Mouse (Mus musculus): ENCODE measurements around the gene Wdr37. TPM values are rescaled to one million over a fixed set of nuclear protein-coding genes. Genes with fewer than 3 reads are reported as not detected.
"Not testable (repeated sequence)": the region's sequence is repeated elsewhere in the genome, so short reads cannot be mapped to it uniquely, and the experiment has no call there.

Wdr37 gene
- 11.3 and 18.5 TPM in 2 replicates for polyA plus RNA-seq (2012; rRNA removed)

DNA sequence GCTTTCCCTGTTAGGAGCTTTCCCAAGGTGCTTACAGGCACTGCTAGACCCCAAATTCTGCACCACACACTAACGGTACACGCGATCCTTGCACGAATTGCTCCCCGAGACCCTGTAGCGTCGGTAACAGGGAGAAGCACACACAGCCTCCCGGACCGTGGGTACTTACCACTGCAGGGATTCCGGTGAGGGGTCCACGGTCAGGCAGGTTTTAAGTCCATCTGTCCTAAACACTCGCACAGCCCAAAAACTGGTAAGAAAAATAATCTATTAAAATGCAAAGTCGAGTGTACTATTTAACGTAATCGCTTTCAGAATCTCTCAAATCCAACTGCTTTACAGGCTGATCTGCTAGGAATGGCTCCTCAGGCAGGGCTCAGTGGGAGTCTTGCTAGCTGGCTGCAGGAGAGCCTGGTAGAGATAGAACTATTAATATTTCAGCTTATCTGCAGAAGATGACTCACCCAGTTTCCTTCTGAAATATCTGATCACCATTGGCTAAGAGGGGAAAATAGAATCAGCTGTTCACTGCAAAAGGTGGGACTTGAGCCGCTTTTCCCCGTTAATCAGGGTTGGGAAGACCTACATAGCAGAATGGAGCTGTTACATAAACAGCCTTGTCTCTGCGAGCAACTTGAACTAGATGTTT is at the start of gene Wdr37:
Wdr37 (minus strand) TSS at position 596 of the 649 bp plus-strand sequence.
- Histone ChIP-seq H3K36me3 (ENCODE audit: control insufficient read depth, insufficient read depth, low read length) (no peaks in the 10 kb centered on the region; the same call in 1 of the 2 replicates), H3K4me3 (ENCODE audit: extremely low read depth, insufficient read depth, insufficient read length) (peak within 1 kb of the TSS; percentile 74), H3K27me3 (ENCODE audit: control insufficient read depth, insufficient read depth, low read length) (no peaks in the 10 kb centered on the region), H3K27ac (ENCODE audit: insufficient read depth, low read length) (peak within 1 kb of the TSS; percentile 86), H3K4me1 (ENCODE audit: control insufficient read depth, insufficient read depth, insufficient read length) (no peaks in the 10 kb centered on the region; the same call in 1 of the 2 replicates)
- TF ChIP-seq CTCF (IDR thresholded peaks at IDR 0.05; ENCODE audit: extremely low read depth, insufficient read depth, insufficient read length, insufficient replicate concordance) (no peak), POLR2A (IDR thresholded peaks at IDR 0.05; ENCODE audit: low read depth, low read length) (no peak)
- whole genome bisulfite sequencing: 4% methylated on average over 18 of the region's 18 CpGs
- DNase-seq (ENCODE audit: low read depth in 1 of 2, low spot score in 2 of 2): no peak

DNA sequence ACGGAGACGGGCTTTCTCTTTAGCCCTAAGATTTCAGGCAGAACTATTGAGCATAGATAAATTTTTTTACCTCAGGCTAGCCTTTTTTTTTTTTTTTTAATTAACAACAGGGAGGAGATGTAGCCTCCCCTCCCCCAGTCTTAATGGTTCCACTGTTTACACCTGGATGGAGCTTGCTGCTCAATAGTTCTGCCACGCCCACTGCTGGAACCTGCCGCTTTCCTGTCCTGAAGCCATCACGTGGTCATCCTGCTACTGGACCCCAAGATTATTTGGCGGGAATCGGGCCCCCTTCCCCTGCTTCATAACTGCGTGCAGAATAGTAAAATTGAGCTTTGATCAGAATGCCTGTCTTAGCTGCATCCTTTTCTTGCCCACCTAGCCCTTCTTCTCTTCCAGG is 42.2 kb upstream of the Wdr37 start:
- not testable (repeated sequence) for H3K27me3 ChIP-seq (ENCODE audit: control insufficient read depth, insufficient read depth, low read length); H3K36me3 ChIP-seq (ENCODE audit: control insufficient read depth, insufficient read depth, low read length); H3K27ac ChIP-seq (ENCODE audit: insufficient read depth, low read length); H3K4me1 ChIP-seq (ENCODE audit: control insufficient read depth, insufficient read depth, insufficient read length); H3K4me3 ChIP-seq (ENCODE audit: extremely low read depth, insufficient read depth, insufficient read length); DNase-seq (ENCODE audit: low read depth in 1 of 2, low spot score in 2 of 2)
- 88% methylated on average over 8 of the region's 8 CpGs for WGBS

- not testable (repeated sequence) for DNase-seq (ENCODE audit: low read depth in 1 of 2, low spot score in 2 of 2); H3K4me3 ChIP-seq (ENCODE audit: extremely low read depth, insufficient read depth, insufficient read length); H3K4me1 ChIP-seq (ENCODE audit: control insufficient read depth, insufficient read depth, insufficient read length); H3K27ac ChIP-seq (ENCODE audit: insufficient read depth, low read length); H3K36me3 ChIP-seq (ENCODE audit: control insufficient read depth, insufficient read depth, low read length); H3K27me3 ChIP-seq (ENCODE audit: control insufficient read depth, insufficient read depth, low read length)
- 89% methylated on average over 2 of the region's 2 CpGs for WGBS
Measured at GRCm38 (mm10) chr13:8905986-8906385, 34.3 kb upstream of the Wdr37 start.

GRCm38 (mm10) chr13:8888603-8889002 is 16.9 kb upstream of the Wdr37 start:
- peaks cover 2% of the 10 kb centered on the region for H3K36me3 ChIP-seq (ENCODE audit: control insufficient read depth, insufficient read depth, low read length)
- no peak overlapping the region for H3K4me3 ChIP-seq (ENCODE audit: extremely low read depth, insufficient read depth, insufficient read length)
- H3K27ac ChIP-seq (ENCODE audit: insufficient read depth, low read length): no peak overlapping the region
- DNase-seq (ENCODE audit: low read depth in 1 of 2, low spot score in 2 of 2): peak; percentile 14 to 29
- H3K27me3 ChIP-seq (ENCODE audit: control insufficient read depth, insufficient read depth, low read length): no peaks in the 10 kb centered on the region
- TF ChIP-seq CTCF (IDR thresholded peaks at IDR 0.05; ENCODE audit: extremely low read depth, insufficient read depth, insufficient read length, insufficient replicate concordance) (no peak), POLR2A (IDR thresholded peaks at IDR 0.05; ENCODE audit: low read depth, low read length) (no peak)
- H3K4me1 ChIP-seq (ENCODE audit: control insufficient read depth, insufficient read depth, insufficient read length): no peaks in the 10 kb centered on the region
- WGBS: 98% methylated on average over 1 of the region's 1 CpGs

GRCm38 (mm10) chr13:8886185-8886560 is 14.5 kb upstream of the Wdr37 start:
- peak overlapping the region; percentile 96 for H3K4me3 ChIP-seq (ENCODE audit: extremely low read depth, insufficient read depth, insufficient read length)
- no peaks in the 10 kb centered on the region for H3K4me1 ChIP-seq (ENCODE audit: control insufficient read depth, insufficient read depth, insufficient read length)
- H3K36me3 ChIP-seq (ENCODE audit: control insufficient read depth, insufficient read depth, low read length): no peaks in the 10 kb centered on the region; the same call in 1 of the 2 replicates
- no peaks in the 10 kb centered on the region for H3K27me3 ChIP-seq (ENCODE audit: control insufficient read depth, insufficient read depth, low read length)
- TF ChIP-seq CTCF (IDR thresholded peaks at IDR 0.05; ENCODE audit: extremely low read depth, insufficient read depth, insufficient read length, insufficient replicate concordance): no peak
- peak overlapping the region; percentile 69 for H3K27ac ChIP-seq (ENCODE audit: insufficient read depth, low read length)
- no peak for DNase-seq (ENCODE audit: low read depth in 1 of 2, low spot score in 2 of 2)
- 1% methylated on average over 9 of the region's 9 CpGs for WGBS

GRCm38 (mm10) chr13:8885445-8886184 is 13.9 kb upstream of the Wdr37 start, which contains the start of gene Idi1:
Gene Idi1, plus strand, starts transcription at chr13:8885501.
- Histone ChIP-seq H3K27me3 (ENCODE audit: control insufficient read depth, insufficient read depth, low read length) (no peaks in the 10 kb centered on the region), H3K4me3 (ENCODE audit: extremely low read depth, insufficient read depth, insufficient read length) (peak within 1 kb of the TSS; percentile 96), H3K4me1 (ENCODE audit: control insufficient read depth, insufficient read depth, insufficient read length) (no peaks in the 10 kb centered on the region), H3K36me3 (ENCODE audit: control insufficient read depth, insufficient read depth, low read length) (no peaks in the 10 kb centered on the region; the same call in 1 of the 2 replicates), H3K27ac (ENCODE audit: insufficient read depth, low read length) (peak within 1 kb of the TSS; percentile 97)
- peak; percentile 92 to 94 for DNase-seq (ENCODE audit: low read depth in 1 of 2, low spot score in 2 of 2)
- TF ChIP-seq CTCF (IDR thresholded peaks at IDR 0.05; ENCODE audit: extremely low read depth, insufficient read depth, insufficient read length, insufficient replicate concordance) (no peak), POLR2A (IDR thresholded peaks at IDR 0.05; ENCODE audit: low read depth, low read length) (peak; percentile 47; the same call in 1 of the 2 replicates)
- whole genome bisulfite sequencing: under 1% methylated on average over 46 of the region's 46 CpGs

DNA sequence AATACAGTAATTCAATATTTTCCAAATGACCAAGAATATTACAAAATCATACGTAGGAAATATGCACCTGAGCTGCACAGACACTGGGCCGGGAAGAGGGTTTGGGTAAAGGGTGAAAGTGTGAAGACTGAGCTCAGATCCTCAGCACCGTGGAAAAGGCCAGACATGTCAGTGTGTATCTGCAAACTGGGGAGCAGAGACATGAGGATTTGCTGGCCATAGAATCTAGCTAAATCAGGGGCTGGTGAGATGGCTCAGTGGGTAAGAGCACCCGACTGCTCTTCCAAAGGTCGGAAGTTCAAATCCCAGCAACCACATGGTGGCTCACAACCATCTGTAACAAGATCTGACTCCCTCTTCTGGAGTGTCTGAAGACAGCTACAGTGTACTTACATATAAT is 12.2 kb upstream of the Wdr37 start:
- H3K4me3 ChIP-seq (ENCODE audit: extremely low read depth, insufficient read depth, insufficient read length); DNase-seq (ENCODE audit: low read depth in 1 of 2, low spot score in 2 of 2); H3K27me3 ChIP-seq (ENCODE audit: control insufficient read depth, insufficient read depth, low read length); H3K36me3 ChIP-seq (ENCODE audit: control insufficient read depth, insufficient read depth, low read length); H3K4me1 ChIP-seq (ENCODE audit: control insufficient read depth, insufficient read depth, insufficient read length); H3K27ac ChIP-seq (ENCODE audit: insufficient read depth, low read length): not testable (repeated sequence)
- 86% methylated on average over 5 of the region's 5 CpGs for WGBS

Data from spleen, adult 2 months (tissue).